Mouse (Mus musculus) urinary bladder, adult 2 months (tissue): Measurements from ENCODE around the gene Rassf7. TPM values are rescaled to one million over a fixed set of nuclear protein-coding genes. Genes with fewer than 3 reads are reported as not detected.

Experiments used
- DNase-seq: peaks from one replicate; pipeline ENCODE4 v3.0.0; 2022; ENCODE audit warnings: low spot score
- polyA plus RNA-seq: library from polyadenylated mRNA; depleted of rRNA; stranded (reverse); fragments of >200 nt; gene quantifications from 2 replicates; pipeline ENCODE4 v1.2.3, GENCODE M21; 2012; rRNA removed

The Rassf7 gene
- polyA plus RNA-seq, result 97.6 and 157 TPM in 2 replicates

- DNase-seq, result no peak
Measured at GRCm38 (mm10) chr7:141215101-141215879, at the start of gene Rassf7. Gene Rassf7, plus strand, starts transcription at chr7:141215860.

GRCm38 (mm10) chr7:141167901-141168517, 47.7 kb upstream of the Rassf7 start:
- DNase-seq, result peak; percentile 36

DNA sequence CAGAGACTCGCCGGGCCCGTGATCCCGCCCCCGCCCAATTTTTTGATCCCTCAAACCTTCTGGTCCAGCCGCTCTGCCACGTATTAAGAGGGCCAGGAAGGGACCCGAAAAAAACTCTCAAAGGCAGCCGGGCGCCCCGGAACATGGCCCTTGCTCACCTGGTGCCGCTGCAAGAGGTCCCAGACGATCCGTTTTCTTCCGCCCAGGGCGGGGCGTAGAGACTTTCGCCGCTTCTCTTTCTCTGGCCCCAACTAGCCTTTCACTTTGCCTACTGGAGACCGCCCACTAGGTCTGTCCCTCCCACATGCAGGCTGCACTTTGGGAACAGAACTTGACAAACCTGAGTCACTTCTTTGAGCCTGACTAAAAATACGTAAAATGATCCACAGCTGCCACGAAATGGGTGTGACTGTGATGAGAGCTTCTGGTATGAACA, 47.1 kb upstream of the Rassf7 start:
- peak; percentile 59 for DNase-seq

GRCm38 (mm10) chr7:141169300-141169699, 46.4 kb upstream of the Rassf7 start:
- no peak for DNase-seq

GRCm38 (mm10) chr7:141169866-141170265, 45.8 kb upstream of the Rassf7 start:
- no peak for DNase-seq

DNA sequence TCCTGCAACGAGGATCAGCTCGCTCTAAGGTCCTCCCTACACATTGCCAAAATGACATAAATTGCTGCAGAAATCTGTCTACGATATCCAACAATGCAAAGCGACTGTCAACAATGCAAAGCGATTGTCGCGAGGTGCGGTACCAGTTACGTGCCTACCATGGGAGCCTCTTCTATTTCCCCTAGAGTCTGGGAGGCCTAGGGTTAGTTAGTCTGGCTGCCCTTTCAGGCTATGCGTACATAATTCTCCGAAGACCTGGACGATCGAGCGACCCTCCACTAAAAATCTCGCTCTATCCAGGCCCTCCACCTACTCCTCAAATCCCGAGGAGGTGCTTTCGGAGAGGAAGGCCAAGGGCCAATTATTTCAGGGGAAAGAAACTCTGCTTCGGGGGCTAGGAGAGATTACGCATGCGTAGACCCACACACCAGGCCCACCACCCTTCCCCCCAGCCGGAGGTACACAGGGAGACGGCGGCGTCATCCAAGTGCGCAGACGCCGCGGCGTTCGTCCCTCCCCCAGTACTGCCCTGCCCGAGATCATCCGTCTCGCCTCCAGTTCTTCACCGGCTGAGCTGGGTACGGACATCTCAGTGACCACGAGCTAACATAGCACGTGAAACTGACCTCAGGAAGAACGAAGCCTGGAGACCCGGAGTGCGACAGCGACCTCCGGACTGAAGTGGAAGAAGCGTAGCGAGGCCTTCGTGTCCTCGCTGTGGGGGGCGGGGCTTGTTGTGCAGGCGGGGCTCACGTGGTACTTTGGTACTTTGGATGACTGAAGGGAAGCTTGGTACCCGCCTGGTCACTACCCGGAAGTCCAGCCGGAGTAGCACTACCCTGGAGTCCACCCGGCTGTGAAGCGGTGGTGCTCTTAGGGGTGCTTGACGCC, 43.3 kb upstream of the Rassf7 start, which contains the start of gene Rnh1:
Gene Rnh1 (minus strand): TSS at position 742 of the 891 bp plus-strand sequence.
- peak; percentile 79 for DNase-seq

DNA sequence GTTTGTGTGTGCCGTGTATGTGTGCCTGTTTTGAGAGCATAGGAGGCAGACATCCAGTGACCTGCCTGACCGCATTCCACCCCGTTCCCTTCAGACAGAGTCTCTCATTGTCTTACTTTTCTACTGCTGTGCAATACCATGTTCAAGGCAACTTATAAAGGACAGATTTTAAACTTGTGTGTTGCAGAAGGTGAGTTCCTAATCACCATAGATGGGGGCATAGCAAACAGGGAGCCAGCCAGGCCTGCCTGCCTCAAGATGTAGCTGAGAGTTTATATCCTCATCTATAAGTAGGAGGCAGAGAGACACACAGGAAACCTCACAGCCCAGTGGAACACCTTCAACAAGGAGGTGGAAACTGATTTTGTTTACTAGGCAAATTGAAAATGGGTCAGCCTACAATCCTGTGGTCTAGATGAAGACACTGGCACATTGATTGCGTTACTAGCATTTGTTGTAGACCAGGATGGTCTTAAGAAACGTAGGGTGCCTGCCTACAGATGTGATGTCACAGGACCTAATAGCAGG, 42.3 kb upstream of the Rassf7 start:
- DNase-seq, result no peak

GRCm38 (mm10) chr7:141175068-141175467, 40.6 kb upstream of the Rassf7 start:
- DNase-seq, result no peak

GRCm38 (mm10) chr7:141176173-141176572, 39.5 kb upstream of the Rassf7 start:
- peak; percentile 62 for DNase-seq

GRCm38 (mm10) chr7:141188194-141188593, 27.5 kb upstream of the Rassf7 start:
- no peak for DNase-seq

- DNase-seq, result no peak
Measured at GRCm38 (mm10) chr7:141188733-141189132, 26.9 kb upstream of the Rassf7 start.

GRCm38 (mm10) chr7:141190220-141190619, 25.4 kb upstream of the Rassf7 start:
- no peak for DNase-seq

DNA sequence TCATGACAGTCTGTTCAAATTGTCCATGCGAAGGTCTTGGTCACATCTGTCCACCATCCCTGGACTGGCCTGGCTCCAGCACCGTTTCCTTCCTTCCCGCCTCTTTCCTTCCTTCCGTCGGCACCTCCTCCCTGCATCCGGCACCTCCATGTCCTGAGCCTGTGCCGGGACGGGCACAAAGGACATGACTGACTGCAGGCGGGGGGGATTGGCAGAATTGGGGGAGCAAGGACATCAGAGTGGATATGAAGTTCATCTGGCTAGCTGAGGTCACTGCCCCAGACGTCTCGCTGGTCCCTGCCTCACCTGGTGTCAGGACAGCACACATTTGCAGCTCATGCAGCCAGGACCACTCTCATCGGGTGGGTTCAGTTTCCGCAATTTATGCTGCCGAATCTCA, 24.6 kb upstream of the Rassf7 start:
- DNase-seq, result no peak

- DNase-seq, result no peak
Measured at GRCm38 (mm10) chr7:141191796-141192685, 23.6 kb upstream of the Rassf7 start.

DNA sequence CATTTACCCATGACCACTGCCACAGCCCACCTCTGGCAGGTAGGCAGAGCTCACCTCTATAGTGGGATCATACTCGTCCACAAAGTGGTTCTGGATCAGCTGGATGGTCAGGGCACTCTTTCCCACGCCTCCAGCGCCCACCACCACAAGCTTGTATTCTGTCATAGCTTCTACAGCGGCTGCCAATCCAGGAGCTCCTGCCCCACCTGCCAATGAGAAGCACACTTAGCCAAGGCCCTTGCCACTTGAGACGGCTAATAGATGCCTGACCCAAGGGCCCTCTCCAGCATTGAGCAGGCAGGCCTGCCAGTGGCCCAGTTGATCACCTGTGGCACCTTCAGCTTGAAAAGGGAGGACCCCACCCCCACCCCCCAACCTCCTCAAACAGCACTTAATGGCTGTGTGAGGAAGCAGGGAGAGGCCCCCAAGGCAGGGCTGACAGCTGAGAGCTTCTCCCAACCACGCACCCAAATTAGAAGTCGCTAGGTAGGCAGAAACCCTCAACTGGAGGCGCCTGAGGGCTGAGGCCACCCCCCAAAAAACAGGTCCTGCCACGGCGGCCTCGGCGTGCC, 22.8 kb upstream of the Rassf7 start:
- DNase-seq, result no peak

GRCm38 (mm10) chr7:141193348-141193856, 22.3 kb upstream of the Rassf7 start:
- DNase-seq, result peak; percentile 83

DNA sequence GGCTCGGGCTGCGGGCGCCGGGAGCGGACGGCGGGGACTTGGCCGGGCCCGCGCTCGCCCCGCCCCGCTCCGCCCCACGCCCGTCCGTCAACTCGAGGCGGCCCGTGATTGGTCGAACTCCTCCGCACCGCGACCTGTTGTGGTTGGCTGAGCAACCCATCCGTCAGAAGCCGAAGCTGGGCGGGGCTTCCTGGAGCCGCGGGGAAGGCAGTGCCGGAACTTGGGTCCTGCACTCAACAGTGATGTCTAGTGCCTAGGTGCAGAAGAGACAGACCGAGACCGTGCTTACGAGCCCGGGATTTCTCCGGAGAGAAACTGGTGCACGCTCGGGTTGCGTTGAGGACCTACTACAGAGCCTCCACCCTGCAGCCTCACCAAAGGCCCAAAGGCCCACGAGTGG, 21.7 kb upstream of the Rassf7 start, which contains the start of the genes Hras and Lrrc56:
Gene Hras (minus strand): TSS at position 58 of the 400 bp plus-strand sequence.
Gene Lrrc56 (plus strand): TSS at position 210 of the 400 bp plus-strand sequence.
- peak; percentile 98 for DNase-seq

DNA sequence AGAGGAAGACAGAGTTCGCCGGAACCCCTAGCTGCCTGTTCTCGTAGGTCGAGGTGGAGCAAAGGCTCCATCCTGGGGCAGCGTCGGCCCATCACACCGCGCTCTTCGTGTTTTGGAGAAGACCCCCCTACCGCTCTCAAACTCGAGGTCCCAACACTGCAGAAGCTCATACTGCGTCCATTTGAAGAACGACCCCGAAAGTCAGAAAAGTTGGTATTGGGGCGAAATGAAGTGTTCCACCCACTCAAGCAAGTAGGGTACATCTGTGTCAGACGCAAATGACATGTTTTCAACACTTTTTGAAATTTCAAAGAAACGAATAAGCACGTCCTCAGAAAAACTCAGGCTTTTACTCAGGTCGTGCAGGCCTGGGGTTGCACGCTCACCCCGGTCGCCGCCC, 21.3 kb upstream of the Rassf7 start:
- DNase-seq, result no peak

- DNase-seq, result peak; percentile 72
Measured at GRCm38 (mm10) chr7:141194830-141195229, 20.8 kb upstream of the Rassf7 start.

GRCm38 (mm10) chr7:141195754-141196153, 19.9 kb upstream of the Rassf7 start:
- no peak for DNase-seq
